11 mouse cellular contexts compared by ENCODE assay signal in genomic region chr16:58751314-58751713, GRCm38 (mm10). TPM values are rescaled to one million over a fixed set of nuclear protein-coding genes. Genes with fewer than 3 reads are reported as not detected.
DNase-seq lines count a peak whose midpoint lies in the region; ATAC-seq and TF ChIP-seq lines count a peak whose summit lies in the region.
"Had no signal": no experiment of that assay in that cellular context is flagged by ENCODE, and none has a peak within 500 bp of the region (broad histone marks: within the 10 kb centered on the region; RNA-seq: fewer than 3 reads in every experiment).

No protein-coding gene starts in this region.

- H3K4me1 ChIP-seq in liver, adult 2 months (ENCODE audit: control insufficient read depth, insufficient read depth, low read length), result no peaks in the 10 kb centered on the region
- H3K4me1 ChIP-seq in liver, embryonic 12.5 days, result peaks cover 9% of the 10 kb centered on the region; the same call in 1 of the 2 replicates
- no peaks in the 10 kb centered on the region for H3K4me1 ChIP-seq in MEL (ENCODE audit: control insufficient read depth in 1 of 2, insufficient read depth in 2 of 2, low read length in 2 of 2)
- H3K4me1 ChIP-seq: hindbrain, embryonic 15.5 days had no signal

- no peak overlapping the region for H3K27ac ChIP-seq in liver, adult 2 months (replicated peaks; ENCODE audit: insufficient read depth, low read depth, low read length)
- H3K27ac ChIP-seq in liver, embryonic 12.5 days, result no peak overlapping the region
- no peak overlapping the region for H3K27ac ChIP-seq in MEL (ENCODE audit: control insufficient read depth, low read depth, low read length)
- H3K27ac ChIP-seq: hindbrain, embryonic 15.5 days; limb, embryonic 12.5 days had no signal

- no peak for ATAC-seq in liver, embryonic 12.5 days
- ATAC-seq in common myeloid progenitor, adult 5-6 weeks (replicated peaks; ENCODE audit: low read depth, poor library complexity, severe bottlenecking), result peak; percentile 92
- peak; percentile 48; the same call in 1 of the 2 replicates for ATAC-seq in neutrophil, adult 5-6 weeks (ENCODE audit: extremely low read depth, insufficient number of reproducible peaks, low FRiP score, poor library complexity, severe bottlenecking)

- no peak for TF ChIP-seq EP300 in MEL (IDR thresholded peaks at IDR 0.05; ENCODE audit: low read depth in 1 of 2, low read length in 2 of 2)

- H3K27me3 ChIP-seq in liver, adult 2 months (ENCODE audit: control insufficient read depth, insufficient read depth, low read length), result no peaks in the 10 kb centered on the region
- no peaks in the 10 kb centered on the region for H3K27me3 ChIP-seq in liver, embryonic 12.5 days (replicated peaks)
- no peaks in the 10 kb centered on the region for H3K27me3 ChIP-seq in MEL (ENCODE audit: control insufficient read depth in 1 of 2, insufficient read depth in 2 of 2, low read length in 2 of 2)
- H3K27me3 ChIP-seq: hindbrain, embryonic 15.5 days; limb, embryonic 12.5 days had no signal

- no peak overlapping the region for H3K4me3 ChIP-seq in liver, adult 2 months (ENCODE audit: insufficient read depth, low read depth, low read length)
- no peak overlapping the region for H3K4me3 ChIP-seq in liver, embryonic 12.5 days
- H3K4me3 ChIP-seq in MEL (ENCODE audit: control insufficient read depth in 1 of 2, insufficient read depth in 1 of 2, low read depth in 2 of 2, low read length in 2 of 2), result no peak overlapping the region
- H3K4me3 ChIP-seq: erythroblast, embryonic 14.5 days; hindbrain, embryonic 15.5 days; limb, embryonic 12.5 days had no signal

- WGBS in liver, adult 2 months, result 10% methylated on average over 1 of the region's 1 CpGs
- 35% methylated on average over 1 of the region's 1 CpGs for WGBS in liver, embryonic 12.5 days (ENCODE audit: insufficient replicate concordance)

- TF ChIP-seq CTCF in liver, adult 2 months (IDR thresholded peaks at IDR 0.05; ENCODE audit: low read depth, low read length), result no peak
- TF ChIP-seq CTCF in MEL (IDR thresholded peaks at IDR 0.05 in 2 of 3, conservative IDR thresholded peaks at IDR 0.05 in 1 of 3; ENCODE audit: control insufficient read depth in 1 of 3, insufficient read depth in 1 of 3, low read depth in 2 of 3, low read length in 3 of 3, poor library complexity in 1 of 3, severe bottlenecking in 1 of 3), result peak; percentile 35 to 58 (median 47)

- TF ChIP-seq POLR2A in liver, adult 2 months (IDR thresholded peaks at IDR 0.05; ENCODE audit: extremely low read depth, insufficient read depth, low read length), result no peak
- no peak for TF ChIP-seq POLR2A in MEL (IDR thresholded peaks at IDR 0.05; ENCODE audit: control insufficient read depth in 1 of 2, insufficient read depth in 1 of 2, low read depth in 1 of 2, low read length in 2 of 2, poor library complexity in 1 of 2)

- no peaks in the 10 kb centered on the region for H3K79me2 ChIP-seq in liver, adult 2 months (ENCODE audit: control insufficient read depth, insufficient read depth, low read length)
- no peaks in the 10 kb centered on the region for H3K79me2 ChIP-seq in MEL (ENCODE audit: control insufficient read depth, insufficient read depth, low read length, poor library complexity)

- no peak overlapping the region for H3K9ac ChIP-seq in liver, adult 2 months (ENCODE audit: low read depth, low read length)
- no peak overlapping the region for H3K9ac ChIP-seq in liver, embryonic 12.5 days
- H3K9ac ChIP-seq in MEL (ENCODE audit: control insufficient read depth, low read depth, low read length, poor library complexity, severe bottlenecking), result no peak overlapping the region
- H3K9ac ChIP-seq: hindbrain, embryonic 15.5 days; limb, embryonic 12.5 days had no signal

- TF ChIP-seq RAD21 in MEL (IDR thresholded peaks at IDR 0.05; ENCODE audit: low read depth, low read length), result peak; percentile 57

- peak; percentile 40 for DNase-seq in liver, adult 2 months (ENCODE audit: extremely low read depth, low read depth, low spot score)
- peak; percentile 42 for DNase-seq in MEL (ENCODE audit: low read depth, low spot score)
- no peak for DNase-seq in left cerebral cortex, adult 8-10 months (ENCODE audit: low spot score in 2 of 2)
- DNase-seq in adrenal gland, adult 8-10 months, result no peak

- no peaks in the 10 kb centered on the region for H3K36me3 ChIP-seq in liver, adult 2 months (ENCODE audit: control insufficient read depth, insufficient read depth, low read length)
- no peaks in the 10 kb centered on the region for H3K36me3 ChIP-seq in liver, embryonic 12.5 days
- no peaks in the 10 kb centered on the region for H3K36me3 ChIP-seq in MEL (ENCODE audit: control insufficient read depth in 1 of 2, insufficient read depth in 2 of 2, low read length in 2 of 2)
- H3K36me3 ChIP-seq: hindbrain, embryonic 15.5 days; limb, embryonic 12.5 days had no signal

- no peaks in the 10 kb centered on the region for H3K9me3 ChIP-seq in liver, embryonic 12.5 days (replicated peaks)
- no peaks in the 10 kb centered on the region for H3K9me3 ChIP-seq in MEL (replicated peaks; ENCODE audit: insufficient read depth, low read length)
- H3K9me3 ChIP-seq: hindbrain, embryonic 15.5 days; limb, embryonic 12.5 days had no signal

- H3K4me2 ChIP-seq in liver, embryonic 12.5 days, result no peak overlapping the region
- H3K4me2 ChIP-seq: hindbrain, embryonic 15.5 days; limb, embryonic 12.5 days had no signal

TF ChIP-seq in MEL, 35 proteins besides CTCF, POLR2A, EP300 and RAD21:
- TF ChIP-seq SMC3 (IDR thresholded peaks at IDR 0.05; ENCODE audit: low read depth, low read length) (peak; percentile 63), NRF1 (IDR thresholded peaks at IDR 0.05; ENCODE audit: insufficient read depth, low read depth, low read length, poor library complexity, severe bottlenecking) (no peak)

RNA-seq across cellular contexts. Expression of gene Olfr172, which starts 11.7 kb away (rescaled TPM):
- not detected in 2 replicates for total RNA-seq in liver, adult 2 months (2014; rRNA removed)
- not detected in 2 replicates for polyA plus RNA-seq in liver, adult 2 months (2012; rRNA removed)
- polyA plus RNA-seq in liver, embryonic 12.5 days (2016; fragmentation: Nextera tagmentation; extraction: Ambion mirVana), result not detected in 2 replicates
- not detected in 2 replicates for total RNA-seq in MEL (2012; rRNA removed)
- polyA plus RNA-seq in MEL (2012; ENCODE audit: insufficient read depth in 1 of 2, insufficient read length in 2 of 2, low read depth in 1 of 2, low replicate concordance in 2 of 2, missing spikeins in 1 of 2), result not detected
- total RNA-seq in common myeloid progenitor, adult 5-6 weeks (2017), result not detected in 2 replicates
- not detected in 2 replicates for total RNA-seq in neutrophil, adult 5-6 weeks (2017)
- not detected for total RNA-seq in left cerebral cortex, adult 8-10 months (2022)
- not detected for total RNA-seq in adrenal gland, adult 8-10 months (2022)
- polyA plus RNA-seq: hindbrain, embryonic 15.5 days; limb, embryonic 12.5 days; neural tube, embryonic 11.5 days had no signal

RNA-seq across cellular contexts. Expression of gene Cldnd1, which starts 23.6 kb away (rescaled TPM):
- total RNA-seq in liver, adult 2 months (2014; rRNA removed), result 8.4 and 9.1 TPM in 2 replicates
- 30.5 and 32.3 TPM in 2 replicates for polyA plus RNA-seq in liver, adult 2 months (2012; rRNA removed)
- 41.3 and 41.8 TPM in 2 replicates for polyA plus RNA-seq in liver, embryonic 12.5 days (2016; fragmentation: Nextera tagmentation; extraction: Ambion mirVana)
- total RNA-seq in MEL (2012; rRNA removed), result 16.9 and 18.5 TPM in 2 replicates
- 10 to 100 TPM in 1 of 2 experiments, not detected in 1; 34.3 TPM for polyA plus RNA-seq in MEL (2012; ENCODE audit: insufficient read depth in 1 of 2, insufficient read length in 2 of 2, low read depth in 1 of 2, low replicate concordance in 2 of 2, missing spikeins in 1 of 2)
- 24.0 TPM in 2 replicates for total RNA-seq in common myeloid progenitor, adult 5-6 weeks (2017)
- total RNA-seq in neutrophil, adult 5-6 weeks (2017), result 29.8 and 30.6 TPM in 2 replicates
- total RNA-seq in left cerebral cortex, adult 8-10 months (2022), result 100 to 1,000 TPM in 3 of 4 experiments, 10 to 100 TPM in 1; 98.1 to 116 (median 114) TPM
- 10 to 100 TPM; 47.0 to 70.2 (median 58.4) TPM for total RNA-seq in adrenal gland, adult 8-10 months (2022)

RNA-seq across cellular contexts. Expression of gene Gpr15, which starts 32.4 kb away (rescaled TPM):
- not detected in 2 replicates for total RNA-seq in liver, adult 2 months (2014; rRNA removed)
- 0.10 TPM in 1 of 2 replicates, not detected in the other for polyA plus RNA-seq in liver, adult 2 months (2012; rRNA removed)
- not detected in 2 replicates for polyA plus RNA-seq in liver, embryonic 12.5 days (2016; fragmentation: Nextera tagmentation; extraction: Ambion mirVana)
- not detected in 2 replicates for total RNA-seq in MEL (2012; rRNA removed)
- not detected for polyA plus RNA-seq in MEL (2012; ENCODE audit: insufficient read depth in 1 of 2, insufficient read length in 2 of 2, low read depth in 1 of 2, low replicate concordance in 2 of 2, missing spikeins in 1 of 2)
- not detected in 2 replicates for total RNA-seq in common myeloid progenitor, adult 5-6 weeks (2017)
- 0.23 and 0.86 TPM in 2 replicates for total RNA-seq in neutrophil, adult 5-6 weeks (2017)
- not detected for total RNA-seq in left cerebral cortex, adult 8-10 months (2022)
- total RNA-seq in adrenal gland, adult 8-10 months (2022), result not detected
- polyA plus RNA-seq: erythroblast, embryonic 14.5 days; hindbrain, embryonic 15.5 days; limb, embryonic 12.5 days; neural tube, embryonic 11.5 days had no signal

RNA-seq across cellular contexts. Expression of gene Olfr173, which starts 48.8 kb away (rescaled TPM):
- total RNA-seq in liver, adult 2 months (2014; rRNA removed), result not detected in 2 replicates
- polyA plus RNA-seq in liver, adult 2 months (2012; rRNA removed), result not detected in 2 replicates
- polyA plus RNA-seq in liver, embryonic 12.5 days (2016; fragmentation: Nextera tagmentation; extraction: Ambion mirVana), result not detected in 2 replicates
- not detected in 2 replicates for total RNA-seq in MEL (2012; rRNA removed)
- polyA plus RNA-seq in MEL (2012; ENCODE audit: insufficient read depth in 1 of 2, insufficient read length in 2 of 2, low read depth in 1 of 2, low replicate concordance in 2 of 2, missing spikeins in 1 of 2), result not detected
- total RNA-seq in common myeloid progenitor, adult 5-6 weeks (2017), result not detected in 2 replicates
- total RNA-seq in neutrophil, adult 5-6 weeks (2017), result not detected in 2 replicates
- not detected for total RNA-seq in left cerebral cortex, adult 8-10 months (2022)
- not detected for total RNA-seq in adrenal gland, adult 8-10 months (2022)
- polyA plus RNA-seq: erythroblast, embryonic 14.5 days; hindbrain, embryonic 15.5 days; limb, embryonic 12.5 days; neural tube, embryonic 11.5 days had no signal

Comparison
In these comparisons a context has a peak if more than half of its experiments do, and no peak if none do; other contexts are left out.
1. DNase-seq: peak in liver, adult 2 months (single experiment) and MEL (single experiment); none in left cerebral cortex, adult 8-10 months (0 of 2) and adrenal gland, adult 8-10 months (single experiment).